Mouse (Mus musculus) kidney, embryonic 14.5 days (tissue): ENCODE measurements around the gene Dhrs11. TPM values are rescaled to one million over a fixed set of nuclear protein-coding genes. Genes with fewer than 3 reads are reported as not detected.

Experiments
- ATAC-seq: fragments of 200-750 bp; cut with Nextera tagmentation; 2 replicates; pipeline ENCODE4 v1.8.0; 2017; ENCODE audit warnings: moderate number of reproducible peaks, mild to moderate bottlenecking, moderate TSS enrichment, moderate library complexity; ENCODE audit not compliant: low FRiP score, low TSS enrichment
- H3K27ac ChIP-seq: fragments of 300-500 bp; sonication (generic); 2 replicates; pipeline ENCODE4 v1.5.1; 2014; ENCODE audit warnings: low read depth, mild to moderate bottlenecking, low read length, moderate library complexity, mixed read lengths
- H3K27me3 ChIP-seq: fragments of 300-500 bp; sonication (generic); 2 replicates; pipeline ENCODE4 v1.6.1; 2014; ENCODE audit warnings: mild to moderate bottlenecking, low read length; ENCODE audit not compliant: control insufficient read depth, insufficient read depth
- H3K36me3 ChIP-seq: fragments of 300-500 bp; sonication (generic); 2 replicates; pipeline ENCODE4 v1.6.1; 2014; ENCODE audit warnings: low read length, mixed read lengths; ENCODE audit not compliant: control insufficient read depth, insufficient read depth
- H3K4me1 ChIP-seq: fragments of 300-500 bp; sonication (generic); 2 replicates; pipeline ENCODE4 v1.6.1; 2014; ENCODE audit warnings: low read length, mixed read lengths; ENCODE audit not compliant: control insufficient read depth, insufficient read depth
- H3K4me2 ChIP-seq: fragments of 300-500 bp; sonication (generic); replicated peaks from 2 replicates; pipeline ENCODE4 v1.6.1; 2014; ENCODE audit warnings: low read depth, mild to moderate bottlenecking, low read length
- H3K4me3 ChIP-seq: fragments of 300-500 bp; sonication (generic); 2 replicates; pipeline ENCODE4 v1.5.1; 2014; ENCODE audit warnings: mild to moderate bottlenecking, low read length
- H3K9ac ChIP-seq: fragments of 300-500 bp; sonication (generic); 2 replicates; pipeline ENCODE4 v1.6.1; 2014; ENCODE audit warnings: low read depth, mild to moderate bottlenecking, low read length, moderate library complexity
- H3K9me3 ChIP-seq: fragments of 300-500 bp; sonication (generic); 2 replicates; pipeline ENCODE4 v1.6.1; 2016; ENCODE audit warnings: low read length; ENCODE audit not compliant: control insufficient read depth
- WGBS: fragments of 180-500 bp; shearing (Covaris S2); extraction: QIAGEN DNeasy Blood & Tissue Kit; methylation state at CpG from one replicate; pipeline ENCODE4 v1.1.7; 2014; 5-methylcytosine and 5-hydroxymethylcytosine counted together
- polyA plus RNA-seq: library from polyadenylated mRNA; unstranded; fragments of >200 nt; fragmentation: Nextera tagmentation; extraction: Ambion mirVana; gene quantifications from 2 replicates; pipeline ENCODE4 v1.2.1, GENCODE M21; 2014

Gene Dhrs11
- polyA plus RNA-seq, 1 experiment from 2014 or later, result 10.4 TPM

DNA sequence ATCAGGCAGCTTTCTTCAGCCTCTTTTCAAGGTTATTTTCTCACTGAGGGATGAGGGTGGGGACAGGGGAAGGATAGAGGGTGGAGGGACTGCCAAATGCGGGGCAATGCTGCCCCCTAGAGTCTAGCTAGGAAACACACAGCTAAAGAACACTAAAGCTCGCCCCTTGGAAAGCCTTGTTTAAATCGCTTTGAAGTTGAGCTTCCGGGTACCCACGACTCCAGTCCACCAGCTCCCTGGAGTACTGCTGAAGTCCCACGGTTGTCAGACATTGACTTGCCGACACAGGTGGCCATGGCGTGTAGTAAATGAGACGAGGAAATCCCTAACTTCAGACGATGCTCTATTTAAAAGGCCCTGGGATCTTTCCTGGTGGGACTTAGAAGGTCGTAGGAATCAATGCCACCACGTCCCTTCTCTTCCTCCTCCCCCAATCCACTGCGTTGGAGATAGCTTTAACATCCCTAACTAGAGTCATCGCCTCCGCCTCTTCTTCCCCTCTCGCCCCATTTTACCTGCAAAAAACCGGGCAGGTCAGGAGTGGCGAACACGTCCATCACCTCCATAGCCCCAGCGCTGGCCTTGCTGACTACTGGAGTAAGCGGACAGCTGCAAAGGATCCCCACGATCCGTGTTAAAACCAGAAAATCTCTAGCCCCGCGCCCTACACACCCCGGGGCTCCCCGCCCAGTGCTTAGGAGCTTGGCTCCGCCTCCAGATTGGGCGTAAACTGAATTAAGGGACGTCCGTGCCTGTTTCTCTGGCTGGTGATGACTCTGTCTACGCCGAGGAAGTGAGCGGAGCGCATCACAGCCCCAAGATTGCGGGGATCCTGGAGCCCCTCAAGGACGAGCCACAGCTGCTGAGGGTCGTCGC lies 10.5 kb downstream of the Dhrs11 start:
- peak; percentile 55 for ATAC-seq
- no peaks in the 10 kb centered on the region for H3K4me1 ChIP-seq
- H3K36me3 ChIP-seq, result no peaks in the 10 kb centered on the region
- peak overlapping the region; percentile 54 for H3K4me3 ChIP-seq
- H3K4me2 ChIP-seq, result peak overlapping the region; percentile 87
- H3K9me3 ChIP-seq, result 0 out of 2 replicates have a peak, but pooled peaks cover 2% of the 10 kb centered on the region
- no peaks in the 10 kb centered on the region for H3K27me3 ChIP-seq
- 0% methylated on average over 39 of the region's 39 CpGs for WGBS
- H3K27ac ChIP-seq, result peak overlapping the region; percentile 43; the same call in 1 of the 2 replicates
- peak overlapping the region; percentile 62 for H3K9ac ChIP-seq

- WGBS, result 82% methylated on average over 6 of the region's 6 CpGs
- Histone ChIP-seq H3K4me1 (no peaks in the 10 kb centered on the region), H3K27me3 (no peaks in the 10 kb centered on the region), H3K4me2 (no peak overlapping the region), H3K36me3 (no peaks in the 10 kb centered on the region), H3K27ac (no peak overlapping the region), H3K9me3 (0 out of 2 replicates have a peak, but pooled peaks cover 2% of the 10 kb centered on the region), H3K9ac (no peak overlapping the region), H3K4me3 (no peak overlapping the region)
- ATAC-seq, result no peak
Observed at GRCm38 (mm10) chr11:84817362-84817761, 11.4 kb downstream of the Dhrs11 start.

DNA sequence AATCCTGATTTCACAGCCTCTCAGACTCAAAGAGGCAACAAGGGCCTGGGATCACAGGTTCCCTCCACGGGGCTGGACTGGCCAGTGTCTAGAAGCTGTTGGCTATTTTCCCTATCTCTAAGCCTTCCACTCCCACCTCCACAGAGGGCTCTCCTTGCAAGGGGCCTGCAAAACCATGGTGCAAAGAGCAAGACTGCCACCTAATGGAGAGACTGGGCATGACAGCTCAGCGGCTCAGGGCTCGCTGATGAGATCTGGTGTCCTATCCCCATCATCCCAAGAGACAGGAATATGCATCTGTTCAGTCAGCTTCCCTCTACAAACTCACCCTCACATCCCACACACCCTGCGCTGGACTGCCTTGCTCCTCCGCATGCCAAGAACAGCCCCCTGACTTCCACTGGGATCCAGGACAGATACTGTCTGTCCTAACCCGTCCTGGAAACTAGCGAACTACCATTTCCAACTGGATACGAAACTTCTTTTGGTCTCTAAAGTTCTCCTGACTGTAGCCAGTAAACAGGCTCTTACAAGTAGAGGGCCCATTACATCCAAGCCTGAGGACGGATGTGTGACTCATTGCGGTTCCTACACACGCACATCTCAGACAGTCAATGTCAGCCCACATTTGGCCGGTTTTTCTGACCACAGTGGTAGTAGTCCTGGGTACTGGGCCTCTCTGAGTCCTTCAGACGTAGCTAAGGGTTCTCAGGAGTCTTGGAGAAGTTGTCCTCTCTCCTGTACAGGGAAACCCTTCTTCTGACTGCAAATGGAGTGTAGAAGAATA lies 14.9 kb downstream of the Dhrs11 start:
- Histone ChIP-seq H3K4me2 (no peak overlapping the region), H3K36me3 (no peaks in the 10 kb centered on the region), H3K27me3 (no peaks in the 10 kb centered on the region), H3K9ac (no peak overlapping the region), H3K27ac (no peak overlapping the region), H3K9me3 (0 out of 2 replicates have a peak, but pooled peaks cover 2% of the 10 kb centered on the region), H3K4me1 (no peaks in the 10 kb centered on the region), H3K4me3 (no peak overlapping the region)
- WGBS, result 54% methylated on average over 13 of the region's 13 CpGs
- no peak for ATAC-seq

GRCm38 (mm10) chr11:84804373-84804772 lies 24.4 kb downstream of the Dhrs11 start:
- Histone ChIP-seq H3K4me1 (no peaks in the 10 kb centered on the region), H3K9ac (no peak overlapping the region), H3K4me3 (no peak overlapping the region), H3K9me3 (no peaks in the 10 kb centered on the region), H3K4me2 (no peak overlapping the region), H3K27me3 (no peaks in the 10 kb centered on the region), H3K27ac (no peak overlapping the region), H3K36me3 (no peaks in the 10 kb centered on the region)
- WGBS, result 96% methylated on average over 4 of the region's 4 CpGs
- ATAC-seq, result no peak

DNA sequence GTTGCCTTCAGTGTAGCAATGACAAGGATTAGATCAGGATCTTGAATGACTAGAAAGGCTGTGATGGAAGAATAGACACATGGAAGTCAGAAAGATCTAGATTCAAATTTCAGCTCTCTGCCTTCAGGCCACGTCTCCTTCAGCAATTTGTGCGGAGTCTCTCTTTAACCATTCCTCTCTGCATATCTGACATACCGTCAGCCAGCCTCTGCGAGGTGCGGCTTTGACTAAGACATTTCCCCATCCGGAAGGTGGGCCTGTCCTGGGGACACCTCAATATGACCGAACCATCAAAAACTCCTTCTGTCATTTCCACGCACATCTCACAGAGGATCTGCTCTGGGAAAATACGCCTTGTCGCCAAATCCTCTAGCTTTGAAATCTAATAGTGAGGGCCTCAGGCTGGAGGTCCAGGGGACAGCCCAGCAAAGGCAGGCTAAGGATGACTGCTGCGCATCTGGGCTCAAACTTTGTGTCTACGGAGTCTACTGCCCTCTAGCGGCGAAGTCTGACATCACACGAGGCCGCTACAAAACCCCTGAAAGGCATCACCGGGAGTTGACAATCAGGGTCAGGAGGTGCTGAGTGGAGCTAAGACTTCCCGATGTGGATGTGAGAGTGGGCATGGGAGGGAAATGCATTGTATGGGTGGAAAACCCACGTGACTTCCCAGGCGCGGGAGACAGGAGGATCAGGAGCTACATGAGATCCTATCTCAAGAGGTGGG lies 31.0 kb downstream of the Dhrs11 start:
- Histone ChIP-seq H3K9me3 (no peaks in the 10 kb centered on the region), H3K4me1 (no peaks in the 10 kb centered on the region), H3K27ac (no peak overlapping the region), H3K4me3 (no peak overlapping the region), H3K36me3 (no peaks in the 10 kb centered on the region), H3K27me3 (no peaks in the 10 kb centered on the region), H3K9ac (no peak overlapping the region), H3K4me2 (no peak overlapping the region)
- peak; percentile 47; the same call in 1 of the 2 replicates for ATAC-seq
- WGBS, result 20% methylated on average over 21 of the region's 21 CpGs

DNA sequence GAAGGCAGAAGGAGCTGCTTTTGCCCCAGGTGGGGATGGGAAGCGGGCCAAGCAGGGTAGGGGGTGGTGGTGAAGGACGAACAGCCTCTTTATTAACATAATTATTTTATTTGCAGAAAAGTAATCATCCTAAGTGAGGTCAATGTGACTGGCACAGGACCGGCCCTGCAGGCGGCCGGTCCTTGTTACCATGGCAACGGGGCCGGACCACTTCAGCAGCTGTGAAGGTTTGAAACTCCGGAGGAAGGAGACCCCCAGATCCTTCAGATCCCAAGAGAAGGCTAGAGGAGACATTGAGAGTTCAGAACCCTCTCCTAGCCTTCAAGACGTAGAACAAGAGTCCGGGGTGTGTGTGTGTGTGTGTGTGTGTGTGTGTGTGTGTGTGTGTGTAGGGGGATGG lies 31.8 kb downstream of the Dhrs11 start:
- Histone ChIP-seq H3K4me2 (no peak overlapping the region), H3K4me1 (no peaks in the 10 kb centered on the region), H3K27ac (no peak overlapping the region), H3K9me3 (no peaks in the 10 kb centered on the region), H3K4me3 (no peak overlapping the region), H3K36me3 (no peaks in the 10 kb centered on the region), H3K9ac (no peak overlapping the region), H3K27me3 (no peaks in the 10 kb centered on the region)
- no peak for ATAC-seq
- WGBS, result 38% methylated on average over 10 of the region's 10 CpGs

DNA sequence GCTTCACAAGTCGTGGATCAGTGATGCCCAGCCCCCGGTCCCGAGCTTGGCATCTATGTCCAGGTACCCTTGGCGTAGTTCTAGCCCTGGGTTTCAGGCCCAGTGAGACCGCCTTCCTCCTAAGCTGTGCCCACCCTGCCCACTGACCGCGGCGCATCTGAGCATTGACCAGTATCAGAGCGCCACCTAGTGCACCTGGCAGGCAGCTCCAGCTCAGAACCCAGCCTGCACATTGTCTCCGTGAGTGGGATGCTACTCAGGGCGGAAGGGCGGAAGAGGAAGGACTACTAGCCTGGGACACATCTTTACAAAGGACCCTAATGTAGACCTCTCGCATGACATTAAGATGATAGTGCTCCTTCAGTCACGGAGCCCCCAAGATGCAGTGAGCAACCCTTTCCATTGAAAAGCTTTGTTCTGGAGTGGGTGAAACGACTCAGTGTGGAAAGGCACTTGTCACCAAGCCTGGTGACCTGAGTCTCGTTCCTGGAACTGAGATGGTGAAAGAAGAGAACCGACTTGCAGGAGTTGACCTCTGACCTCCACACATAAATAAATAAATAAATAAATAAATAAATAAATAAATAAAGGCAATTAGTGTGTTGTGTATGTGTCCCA lies 34.2 kb downstream of the Dhrs11 start:
- peak; percentile 87 for ATAC-seq
- 10% methylated on average over 17 of the region's 17 CpGs for WGBS
- H3K4me2 ChIP-seq, result no peak overlapping the region; the same call in 1 of the 2 replicates

DNA sequence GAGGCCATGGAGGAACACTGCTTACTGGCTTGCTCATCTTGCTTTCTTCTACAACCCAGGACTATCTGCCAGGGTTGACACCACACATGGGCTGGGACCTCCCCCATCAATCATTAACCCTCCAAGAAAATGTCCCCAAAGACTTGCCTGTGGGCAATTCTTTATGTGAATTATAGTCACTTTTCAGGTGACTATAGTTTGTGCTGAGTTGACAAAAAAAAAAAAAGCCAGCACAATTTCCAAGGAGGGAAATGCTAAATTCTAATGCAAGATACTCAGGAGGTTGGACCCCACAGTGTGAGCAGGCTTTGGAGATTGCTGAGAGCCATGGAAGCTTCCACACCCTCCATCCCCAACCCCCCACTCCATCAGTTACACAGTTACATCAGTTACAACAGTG lies 35.2 kb downstream of the Dhrs11 start:
- ATAC-seq, result no peak
- Histone ChIP-seq H3K4me2 (no peak overlapping the region), H3K27me3 (0 out of 2 replicates have a peak, but pooled peaks cover 2% of the 10 kb centered on the region), H3K27ac (no peak overlapping the region), H3K4me3 (no peak overlapping the region), H3K9ac (no peak overlapping the region), H3K36me3 (no peaks in the 10 kb centered on the region), H3K4me1 (no peaks in the 10 kb centered on the region), H3K9me3 (no peaks in the 10 kb centered on the region)

More for the DNA sequence above, 34.2 kb downstream of the Dhrs11 start:
- H3K27me3 ChIP-seq, result 0 out of 2 replicates have a peak, but pooled peaks cover 2% of the 10 kb centered on the region
- H3K36me3 ChIP-seq, result no peaks in the 10 kb centered on the region
- no peak overlapping the region for H3K9ac ChIP-seq
- no peaks in the 10 kb centered on the region for H3K9me3 ChIP-seq
- no peak overlapping the region for H3K27ac ChIP-seq
- no peak overlapping the region for H3K4me3 ChIP-seq
- no peaks in the 10 kb centered on the region for H3K4me1 ChIP-seq
